Mouse (Mus musculus) hindbrain, postnatal 0 days (tissue): ENCODE measurements at regions not wholly inside any gene's neighbourhood (a gene's known extent, or its start where the extent isn't known, plus 50 kb on each side); places are given as distances from the start of the nearest gene placed in this dataset.

ENCODE experiments used
- ATAC-seq: fragments of 200-750 bp; cut with Nextera tagmentation; 2 replicates; pipeline ENCODE4 v1.8.0; 2017; ENCODE audit warnings: mild to moderate bottlenecking, moderate TSS enrichment, moderate library complexity
- DNase-seq: peaks from one replicate; pipeline ENCODE4 v3.0.0-alpha.2; 2015; ENCODE audit warnings: low spot score
- H3K27ac ChIP-seq: fragments of 300-500 bp; sonication (generic); 2 replicates; pipeline ENCODE4 v1.5.1; 2014; ENCODE audit warnings: mild to moderate bottlenecking
- H3K27me3 ChIP-seq: fragments of 300-500 bp; sonication (generic); 2 replicates; pipeline ENCODE4 v1.6.1; 2014; ENCODE audit warnings: low read length, mixed read lengths; ENCODE audit not compliant: insufficient read depth
- H3K36me3 ChIP-seq: fragments of 300-500 bp; sonication (generic); 2 replicates; pipeline ENCODE4 v1.6.1; 2014; ENCODE audit warnings: low read length, mixed read lengths; ENCODE audit not compliant: insufficient read depth
- H3K4me1 ChIP-seq: fragments of 300-500 bp; sonication (generic); 2 replicates; pipeline ENCODE4 v1.6.1; 2014; ENCODE audit warnings: antibody characterized with exemption, low read length, mixed read lengths; ENCODE audit not compliant: insufficient read depth
- H3K4me2 ChIP-seq: fragments of 300-500 bp; sonication (generic); 2 replicates; pipeline ENCODE4 v1.6.1; 2014; ENCODE audit warnings: low read depth, mild to moderate bottlenecking, low read length, moderate library complexity, mixed read lengths
- H3K4me3 ChIP-seq: fragments of 300-500 bp; sonication (generic); 2 replicates; pipeline ENCODE4 v1.5.1; 2014; ENCODE audit warnings: low read length
- H3K9ac ChIP-seq: fragments of 300-500 bp; sonication (generic); replicated peaks from 2 replicates; pipeline ENCODE4 v1.6.1; 2014; ENCODE audit warnings: mild to moderate bottlenecking, low read length, moderate library complexity, mixed read lengths
- H3K9me3 ChIP-seq: fragments of 300-500 bp; sonication (generic); 2 replicates; pipeline ENCODE4 v1.6.1; 2016; ENCODE audit warnings: low read length, mixed read lengths
- CTCF ChIP-seq: IDR thresholded peaks from 2 replicates; pipeline ENCODE4 v1.5.1; 2016; ENCODE audit warnings: antibody characterized with exemption, control low read depth, low read depth
- WGBS: fragments of 180-500 bp; shearing (Covaris S2); extraction: QIAGEN DNeasy Blood & Tissue Kit; methylation state at CpG from one replicate; pipeline ENCODE4 v1.1.7; 2014; 5-methylcytosine and 5-hydroxymethylcytosine counted together
- microRNA-seq, 2 experiments: library from miRNA; unstranded; fragments of <30 nt; microRNA quantifications; one replicate each; pipeline ENCODE4; 2016

DNA sequence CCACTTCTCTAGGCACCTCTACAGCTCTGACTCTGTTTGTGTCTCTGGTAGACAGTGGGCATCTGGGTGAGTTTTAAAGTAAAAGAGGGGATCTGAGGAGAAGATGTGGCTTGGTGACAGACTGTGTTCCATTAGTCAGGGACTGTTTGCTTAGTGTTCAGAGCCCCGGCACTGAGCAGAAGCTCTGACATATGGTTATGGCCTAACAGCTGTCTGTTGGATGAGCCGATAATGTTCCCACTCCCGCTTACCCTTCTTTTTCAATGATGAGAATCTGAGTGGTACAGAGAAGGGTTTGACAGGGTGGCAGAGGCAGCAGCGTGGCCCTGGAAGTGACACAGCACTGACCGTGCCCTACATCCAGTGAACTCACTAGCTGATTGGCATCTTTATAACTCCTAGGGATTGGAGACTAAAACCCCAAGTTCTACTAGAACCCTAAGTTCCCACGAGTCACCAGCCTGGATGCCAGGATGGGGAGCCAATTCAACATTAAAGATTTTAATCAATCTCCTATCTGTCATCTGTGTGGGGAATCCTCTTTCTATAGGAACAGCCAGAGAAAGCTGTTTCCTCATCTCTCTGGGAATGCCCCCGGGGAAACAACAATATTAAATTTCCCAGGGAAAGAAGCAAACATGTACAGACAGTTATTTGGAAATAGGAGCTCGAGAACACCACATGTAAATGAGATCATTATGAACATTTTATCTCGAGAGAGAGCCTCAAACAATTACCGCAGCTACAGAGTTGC is 266.6 kb downstream of the Gm19410 start:
- Histone ChIP-seq H3K9me3 (no peaks in the 10 kb centered on the region), H3K4me2 (no peak overlapping the region), H3K27me3 (no peaks in the 10 kb centered on the region), H3K4me3 (no peak overlapping the region), H3K9ac (no peak overlapping the region), H3K4me1 (no peaks in the 10 kb centered on the region), H3K27ac (no peak overlapping the region), H3K36me3 (no peaks in the 10 kb centered on the region)
- ATAC-seq = no peak
- 67% methylated on average over 10 of the region's 10 CpGs for WGBS
- DNase-seq = no peak
- TF ChIP-seq CTCF = no peak

DNA sequence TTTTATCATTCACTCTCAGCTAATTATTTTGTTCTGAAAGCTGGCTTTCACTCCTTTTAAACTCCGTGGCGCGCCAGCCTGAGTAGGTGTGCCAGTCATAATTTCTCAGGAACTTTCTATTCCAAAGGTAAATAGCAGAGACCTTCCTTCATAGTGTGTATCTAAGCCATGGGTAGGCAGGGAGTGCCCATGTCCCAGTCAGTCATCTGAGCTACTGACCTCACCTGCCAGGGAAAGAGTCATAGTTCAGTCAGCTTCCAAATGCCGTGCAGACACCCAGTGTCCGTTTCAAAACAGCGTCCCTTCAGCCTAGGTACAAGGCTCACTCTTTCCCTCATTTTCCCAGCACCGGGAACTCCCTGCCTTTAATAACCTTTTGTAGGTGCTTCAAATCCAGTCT is 269.7 kb downstream of the Gm19410 start:
- no peaks in the 10 kb centered on the region for H3K9me3 ChIP-seq
- no peaks in the 10 kb centered on the region for H3K4me1 ChIP-seq
- DNase-seq (no peak), ATAC-seq (no peak)
- no peak overlapping the region for H3K4me3 ChIP-seq
- no peak overlapping the region for H3K4me2 ChIP-seq
- H3K9ac ChIP-seq = no peak overlapping the region
- H3K27ac ChIP-seq = no peak overlapping the region
- no peaks in the 10 kb centered on the region for H3K27me3 ChIP-seq
- H3K36me3 ChIP-seq = no peaks in the 10 kb centered on the region
- TF ChIP-seq CTCF = no peak
- 92% methylated on average over 7 of the region's 7 CpGs for WGBS

DNA sequence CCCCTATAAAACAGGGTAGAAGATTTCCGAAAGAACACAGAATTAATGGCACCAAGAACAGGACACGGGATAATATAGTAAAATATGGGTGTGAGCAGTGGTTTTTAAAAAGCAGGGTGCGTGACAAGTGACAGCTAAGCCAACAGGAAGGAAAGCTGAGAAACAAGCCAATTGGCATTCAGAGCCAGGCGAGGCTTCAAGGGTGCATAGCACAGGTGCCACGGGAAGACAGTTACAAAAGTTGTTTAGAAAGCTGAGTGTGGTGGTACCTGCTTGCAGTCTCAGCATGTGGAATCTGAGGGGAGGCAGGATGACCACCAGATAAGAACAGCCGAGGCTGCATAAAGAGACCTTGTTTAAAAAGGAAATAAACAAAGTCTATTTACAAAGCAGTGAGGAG is 270.7 kb downstream of the Gm19410 start:
- TF ChIP-seq CTCF = no peak
- no peak for ATAC-seq
- WGBS = 80% methylated on average over 6 of the region's 6 CpGs

DNA sequence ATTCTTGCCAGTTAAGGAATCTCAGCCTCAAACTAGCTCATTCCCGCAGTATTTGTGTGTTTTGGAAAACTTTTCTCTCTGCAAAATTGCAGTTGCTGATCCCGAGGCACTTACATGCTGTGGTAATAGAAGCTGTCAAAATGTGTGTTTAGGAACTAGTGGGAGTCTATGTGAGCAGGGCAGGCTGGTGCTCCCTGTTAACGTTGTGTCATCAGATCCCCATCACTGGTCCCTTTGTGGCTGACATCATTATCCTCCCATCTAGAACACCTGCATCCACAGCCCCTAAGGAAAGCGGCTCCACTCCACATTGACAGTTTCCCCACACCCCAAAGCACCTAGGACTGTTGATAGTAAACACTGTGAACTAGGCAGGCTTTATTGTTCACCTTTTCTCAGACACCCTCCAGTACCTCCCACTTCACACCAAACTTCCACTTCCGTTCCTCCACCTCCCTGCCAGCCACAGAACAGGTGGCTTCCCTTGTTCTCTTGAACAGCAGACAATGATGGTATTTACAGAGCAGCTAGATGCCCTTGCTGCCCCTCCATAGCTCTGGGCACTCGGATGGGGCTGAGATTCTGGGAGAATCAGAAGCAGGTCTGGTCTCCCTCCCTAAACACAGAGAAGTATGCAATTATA is 275.8 kb downstream of the Gm19410 start:
- ATAC-seq = no peak
- no peak for TF ChIP-seq CTCF
- Histone ChIP-seq H3K9ac (no peak overlapping the region), H3K36me3 (no peaks in the 10 kb centered on the region), H3K4me3 (no peak overlapping the region), H3K27me3 (no peaks in the 10 kb centered on the region), H3K9me3 (no peaks in the 10 kb centered on the region), H3K27ac (no peak overlapping the region), H3K4me2 (no peak overlapping the region), H3K4me1 (no peaks in the 10 kb centered on the region)
- 77% methylated on average over 6 of the region's 6 CpGs for WGBS
- no peak for DNase-seq

More for the DNA sequence above, 270.7 kb downstream of the Gm19410 start:
- no peaks in the 10 kb centered on the region for H3K36me3 ChIP-seq
- no peaks in the 10 kb centered on the region for H3K27me3 ChIP-seq
- no peak overlapping the region for H3K9ac ChIP-seq
- no peaks in the 10 kb centered on the region for H3K9me3 ChIP-seq
- H3K27ac ChIP-seq = no peak overlapping the region
- H3K4me1 ChIP-seq = no peaks in the 10 kb centered on the region
- H3K4me3 ChIP-seq = no peak overlapping the region
- H3K4me2 ChIP-seq = no peak overlapping the region
- DNase-seq = no peak

DNA sequence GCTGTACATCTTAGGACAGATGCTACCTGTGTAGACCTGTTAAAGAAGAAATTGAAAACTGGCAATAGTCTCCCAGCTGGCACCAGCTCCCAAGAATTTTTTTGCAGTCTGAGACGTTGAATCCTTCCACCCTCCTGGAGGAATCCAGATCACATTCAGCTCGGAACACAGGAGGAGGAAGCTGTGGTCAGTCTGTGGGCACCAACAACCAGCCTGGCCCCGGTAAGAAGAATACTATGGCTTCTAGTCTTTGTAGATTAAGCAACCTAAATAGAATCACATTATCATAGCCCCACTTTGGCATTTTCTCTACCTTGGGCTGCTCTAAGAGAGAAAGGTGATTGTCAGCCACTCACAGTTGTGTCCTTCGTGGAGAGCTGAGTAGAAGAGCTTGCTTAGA is 277.0 kb downstream of the Gm19410 start:
- 85% methylated on average over 4 of the region's 4 CpGs for WGBS
- DNase-seq (no peak), ATAC-seq (no peak)
- Histone ChIP-seq H3K9me3 (no peaks in the 10 kb centered on the region), H3K9ac (no peak overlapping the region), H3K4me1 (no peaks in the 10 kb centered on the region), H3K27me3 (no peaks in the 10 kb centered on the region), H3K36me3 (no peaks in the 10 kb centered on the region), H3K27ac (no peak overlapping the region), H3K4me3 (no peak overlapping the region), H3K4me2 (no peak overlapping the region)
- TF ChIP-seq CTCF = no peak

Small RNA genes lying in the stretch of these regions (microRNA-seq; reads per million reads assigned to microRNA genes)
- gene Gm22030 = 0 reads per million in 2 experiments
